Mouse (Mus musculus): ENCODE data around the gene 4930404N11Rik.

DNA sequence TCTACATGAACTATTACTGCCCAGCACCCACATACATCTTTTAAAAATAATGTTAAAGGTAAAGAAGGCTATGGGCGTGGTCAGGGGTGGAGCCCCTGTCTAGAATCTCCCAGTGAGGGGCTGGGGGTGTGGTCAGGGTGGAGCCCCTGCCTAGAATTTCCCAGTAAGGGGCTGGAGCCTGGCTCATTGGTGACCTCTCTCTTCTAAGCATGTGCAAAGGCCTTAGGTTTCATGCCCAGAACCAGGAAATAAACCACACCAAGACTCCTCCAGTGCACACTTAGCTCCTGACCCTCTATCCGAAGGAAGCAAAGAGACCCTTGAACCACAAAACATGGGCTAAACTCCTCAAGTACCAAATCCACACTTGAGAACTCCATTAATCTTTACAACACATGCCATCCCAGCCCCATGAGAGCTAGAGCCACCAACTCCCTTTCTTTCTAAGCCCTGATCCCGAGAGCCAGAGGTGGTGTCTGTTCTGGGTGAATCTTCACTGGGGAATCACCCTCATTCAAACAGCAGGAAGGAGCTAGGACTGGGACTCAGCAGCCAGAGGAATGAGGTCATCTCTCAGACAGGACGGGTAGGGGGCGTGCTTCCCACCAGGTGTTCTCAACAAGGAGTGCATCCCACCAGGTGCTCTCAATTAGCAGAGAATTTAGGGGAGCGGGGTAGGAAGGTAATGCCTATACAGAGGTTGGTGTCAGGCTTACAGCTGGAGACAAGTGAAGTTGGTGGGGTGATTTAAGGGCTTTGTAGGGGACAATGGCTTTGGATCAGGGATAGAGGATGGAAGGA, 11.1 kb upstream of the 4930404N11Rik start:
- TF ChIP-seq CTCF (IDR thresholded peaks at IDR 0.05; ENCODE audit: low read depth), result no peak
- TF ChIP-seq EP300 (IDR thresholded peaks at IDR 0.05; ENCODE audit: low read depth), result no peak

All from heart, postnatal 0 days (tissue).